ENCODE assay signal across 30 mouse cellular contexts in the genomic region with DNA sequence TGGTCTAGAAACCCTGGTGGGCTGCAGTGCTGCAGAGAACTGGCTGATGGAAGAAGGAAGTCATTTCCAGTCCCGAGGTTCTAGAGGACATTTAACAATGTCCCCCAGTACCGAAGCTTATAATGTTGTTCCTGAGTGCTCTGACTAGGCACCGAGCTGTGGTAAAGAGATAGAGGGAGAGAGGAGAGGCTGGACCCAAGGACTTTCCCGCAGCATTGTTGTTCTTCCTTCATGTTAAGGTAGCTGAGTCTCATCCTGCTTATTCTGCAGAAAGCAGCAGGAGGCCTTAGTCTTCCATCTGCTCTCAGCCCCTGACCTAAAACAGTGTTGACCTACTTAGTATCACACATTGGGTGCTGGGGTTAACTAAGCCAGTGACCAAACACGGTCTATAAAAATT. TPM values are rescaled to one million over a fixed set of nuclear protein-coding genes. Genes with fewer than 3 reads are reported as not detected.
DNase-seq lines count a peak whose midpoint lies in the region; ATAC-seq lines count a peak whose summit lies in the region.
"Had no signal": no experiment of that assay in that cellular context is flagged by ENCODE, and none has a peak within 500 bp of the region (broad histone marks: within the 10 kb centered on the region; RNA-seq: fewer than 3 reads in every experiment).

No protein-coding gene starts in this region.

- intact Hi-C loops in gastrocnemius, postnatal 14 days (cut with DNase I; ENCODE audit: low total_unique reads), result no loop called here

- no peak for ATAC-seq in CD4-positive, CD25-positive, alpha-beta regulatory T cell, adult 4 months
- ATAC-seq: forebrain, embryonic 15.5 days; hindbrain, postnatal 0 days; intestine, embryonic 15.5 days; liver, embryonic 12.5 days; liver, postnatal 0 days; midbrain, embryonic 13.5 days had no signal

- peak; percentile 93 for DNase-seq in brain, adult 2 months (ENCODE audit: low read depth, low spot score)
- DNase-seq in cerebellum, adult 11-12 months, result peak; percentile 85
- peak; percentile 87 for DNase-seq in cerebellum, adult 9-11 months
- peak; percentile 30 for DNase-seq in retina, embryonic 14.5 days (ENCODE audit: low spot score)
- no peak for DNase-seq in gastrocnemius, postnatal 14 days
- no peak for DNase-seq in adrenal gland, adult 18-20 months (ENCODE audit: low spot score in 2 of 2)
- DNase-seq: adrenal gland, adult 2 months; adrenal gland, postnatal 36 days; embryo, embryonic 11 days; heart, postnatal 36 days; kidney, adult 2 months; kidney, postnatal 36 days; left cerebral cortex, postnatal 4 days; liver, postnatal 0 days; lung, postnatal 36 days; right cerebral cortex, postnatal 25 days had no signal

RNA-seq across cellular contexts. Expression of a gene that starts 18.0 kb away (rescaled TPM):
- polyA plus RNA-seq in CD4-positive, CD25-positive, alpha-beta regulatory T cell, adult 4 months (2017; shearing (Covaris generic)), result not detected
- not detected for total RNA-seq in gastrocnemius, postnatal 14 days (2021)
- total RNA-seq in adrenal gland, adult 18-20 months (2021), result not detected
- total RNA-seq: adrenal gland, adult 2 months; adrenal gland, postnatal 36 days; gastrocnemius, adult 8-10 months; granulocyte monocyte progenitor cell, adult 5-6 weeks; heart, postnatal 36 days; hindbrain, postnatal 0 days; layer of hippocampus, adult 2 months; layer of hippocampus, postnatal 14 days; left cerebral cortex, postnatal 4 days; megakaryocyte-erythroid progenitor cell, adult 5-6 weeks had no signal
- polyA plus RNA-seq: adrenal gland, adult 2 months; hindbrain, embryonic 12.5 days; intestine, embryonic 15.5 days; liver, embryonic 12.5 days; liver, postnatal 0 days; lung, embryonic 16.5 days; neural tube, embryonic 13.5 days had no signal

RNA-seq across cellular contexts. Expression of a gene that starts 23.5 kb away (rescaled TPM):
- polyA plus RNA-seq in CD4-positive, CD25-positive, alpha-beta regulatory T cell, adult 4 months (2017; shearing (Covaris generic)), result 1 to 10 TPM; 4.8 to 5.2 TPM
- total RNA-seq in gastrocnemius, postnatal 14 days (2021), result 1 to 10 TPM; 2.8 to 3.1 TPM
- total RNA-seq in adrenal gland, adult 18-20 months (2021), result 10 to 100 TPM; 17.2 to 17.9 TPM

RNA-seq across cellular contexts. Expression of a gene that starts 33.8 kb away (rescaled TPM):
- polyA plus RNA-seq in CD4-positive, CD25-positive, alpha-beta regulatory T cell, adult 4 months (2017; shearing (Covaris generic)), result under 1 TPM; 0.67 to 0.71 TPM
- under 1 TPM; 0.60 to 0.84 TPM for total RNA-seq in gastrocnemius, postnatal 14 days (2021)
- 1 to 10 TPM in 1 of 2 experiments, under 1 TPM in 1; 0.80 to 1.2 TPM for total RNA-seq in adrenal gland, adult 18-20 months (2021)
- total RNA-seq: megakaryocyte-erythroid progenitor cell, adult 5-6 weeks had no signal

Comparison
In these comparisons a context has a peak if more than half of its experiments do, and no peak if none do; other contexts are left out.
1. DNase-seq: peak in brain, adult 2 months (single experiment), cerebellum, adult 11-12 months (single experiment), cerebellum, adult 9-11 months (single experiment) and retina, embryonic 14.5 days (single experiment); none in gastrocnemius, postnatal 14 days (single experiment) and adrenal gland, adult 18-20 months (0 of 2).
2. RNA of a gene that starts 23.5 kb away (total RNA-seq): 17.2 to 17.9 TPM in adrenal gland, adult 18-20 months; 2.8 to 3.1 TPM in gastrocnemius, postnatal 14 days; every median in the first group is over 4 times any median in the second.